Mouse (Mus musculus) adrenal gland, adult 2 months (tissue): Measurements from ENCODE around the gene Lingo3. TPM values are rescaled to one million over a fixed set of nuclear protein-coding genes. Genes with fewer than 3 reads are reported as not detected.
"Not testable (repeated sequence)": the region's sequence is repeated elsewhere in the genome, so short reads cannot be mapped to it uniquely, and the experiment has no call there.

Source experiments
- DNase-seq: peaks from one replicate; pipeline ENCODE4 v3.0.0; 2021
- polyA plus RNA-seq: library from polyadenylated mRNA; depleted of rRNA; stranded (reverse); fragments of >200 nt; gene quantifications from 2 replicates; pipeline ENCODE4 v1.2.3, GENCODE M21; 2012
- total RNA-seq, 2 experiments: library from RNA; stranded (reverse); gene quantifications; 2 replicates each; pipeline ENCODE4 v1.2.3; 2021

The Lingo3 gene
- total and polyA plus RNA-seq, 3 experiments, result 8.5 to 16.7 (median 13.8) TPM

- no peak for DNase-seq
Observed at GRCm38 (mm10) chr10:80821991-80822390, 21.8 kb downstream of the Lingo3 start.

- no peak for DNase-seq
Observed at GRCm38 (mm10) chr10:80819406-80819805, 24.4 kb downstream of the Lingo3 start.

- DNase-seq, result no peak
Observed at GRCm38 (mm10) chr10:80818599-80819281, 25.1 kb downstream of the Lingo3 start.

- DNase-seq, result not testable (repeated sequence)
Observed at GRCm38 (mm10) chr10:80817955-80818354, 25.9 kb downstream of the Lingo3 start.

- DNase-seq, result no peak
Observed at GRCm38 (mm10) chr10:80817164-80817563, 26.7 kb downstream of the Lingo3 start.

- DNase-seq, result not testable (repeated sequence)
Observed at GRCm38 (mm10) chr10:80816303-80816702, 27.5 kb downstream of the Lingo3 start.

GRCm38 (mm10) chr10:80814800-80815199, 29.0 kb downstream of the Lingo3 start:
- DNase-seq, result no peak

- DNase-seq, result no peak
Observed at GRCm38 (mm10) chr10:80813366-80813765, 30.5 kb downstream of the Lingo3 start, which contains the start of gene Jsrp1. Jsrp1 (minus strand) TSS chr10:80813498.

- DNase-seq, result peak; percentile 80
Observed at GRCm38 (mm10) chr10:80812391-80813041, 31.3 kb downstream of the Lingo3 start.

- DNase-seq, result peak; percentile 86
Observed at GRCm38 (mm10) chr10:80810084-80810483, 33.8 kb downstream of the Lingo3 start.

GRCm38 (mm10) chr10:80808985-80809632, 34.7 kb downstream of the Lingo3 start:
- DNase-seq, result no peak

- no peak for DNase-seq
Observed at GRCm38 (mm10) chr10:80808099-80808984, 35.5 kb downstream of the Lingo3 start.

- peak; percentile 89 for DNase-seq
Observed at GRCm38 (mm10) chr10:80807057-80807627, 36.7 kb downstream of the Lingo3 start.

- no peak for DNase-seq
Observed at GRCm38 (mm10) chr10:80806341-80807056, 37.3 kb downstream of the Lingo3 start.

- peak; percentile 82 for DNase-seq
Observed at GRCm38 (mm10) chr10:80805925-80806324, 37.9 kb downstream of the Lingo3 start.

GRCm38 (mm10) chr10:80805322-80805721, 38.5 kb downstream of the Lingo3 start:
- no peak for DNase-seq

GRCm38 (mm10) chr10:80804916-80805315, 38.9 kb downstream of the Lingo3 start, which contains the start of gene Amh:
Amh (plus strand) TSS chr10:80805243.
- no peak for DNase-seq

- no peak for DNase-seq
Observed at GRCm38 (mm10) chr10:80804340-80804739, 39.5 kb downstream of the Lingo3 start.

- DNase-seq, result no peak
Observed at GRCm38 (mm10) chr10:80802996-80803395, 40.8 kb downstream of the Lingo3 start.

- DNase-seq, result no peak
Observed at GRCm38 (mm10) chr10:80802204-80802912, 41.5 kb downstream of the Lingo3 start.
